Mouse (Mus musculus): ENCODE measurements at regions not wholly inside any gene's neighbourhood (a gene's known extent, or its start where the extent isn't known, plus 50 kb on each side); places are given as distances from the start of the nearest gene placed in this dataset.

DNA sequence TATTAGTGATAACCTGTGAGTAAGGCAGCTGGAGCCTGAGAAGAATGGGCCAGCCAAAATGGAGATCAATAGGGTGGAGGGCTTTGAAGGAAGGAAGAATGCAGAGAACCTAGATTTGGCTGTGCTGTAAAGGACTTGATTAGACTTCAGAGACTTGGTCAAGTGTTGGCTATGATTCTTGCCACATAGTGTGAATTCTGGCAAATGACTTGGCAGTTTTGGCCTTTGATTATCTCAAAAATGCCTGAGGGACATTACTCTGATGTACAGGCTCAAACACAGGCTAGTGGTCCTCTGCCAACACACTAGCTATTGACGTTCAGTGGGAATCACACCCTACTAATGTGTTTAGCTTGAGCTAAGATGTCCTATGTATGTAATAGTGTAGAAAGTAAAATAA, 237.5 kb downstream of the Osr1 start:
- no peaks in the 10 kb centered on the region for H3K27me3 ChIP-seq (replicated peaks; ENCODE audit: control insufficient read depth, insufficient read depth, low read length)
- no peak overlapping the region for H3K9ac ChIP-seq (ENCODE audit: low read length)
- ATAC-seq (replicated peaks; ENCODE audit: low FRiP score, low TSS enrichment, low read depth) (no peak), DNase-seq (ENCODE audit: low spot score) (no peak)
- H3K27ac ChIP-seq (ENCODE audit: low read depth), result no peak overlapping the region
- H3K9me3 ChIP-seq (ENCODE audit: control insufficient read depth, low read length), result no peaks in the 10 kb centered on the region
- 77% methylated on average over 1 of the region's 1 CpGs for WGBS
- no peaks in the 10 kb centered on the region for H3K4me1 ChIP-seq (replicated peaks; ENCODE audit: control insufficient read depth, insufficient read depth, low read length)
- H3K4me3 ChIP-seq (ENCODE audit: low read depth, low read length), result no peak overlapping the region
- no peaks in the 10 kb centered on the region for H3K36me3 ChIP-seq (ENCODE audit: control insufficient read depth, insufficient read depth, low read length)
- H3K4me2 ChIP-seq (ENCODE audit: low read length), result no peak overlapping the region

- Histone ChIP-seq H3K4me1 (replicated peaks; ENCODE audit: control insufficient read depth, insufficient read depth, low read length) (no peaks in the 10 kb centered on the region), H3K27ac (ENCODE audit: low read depth) (no peak overlapping the region), H3K27me3 (replicated peaks; ENCODE audit: control insufficient read depth, insufficient read depth, low read length) (no peaks in the 10 kb centered on the region), H3K9ac (ENCODE audit: low read length) (no peak overlapping the region), H3K36me3 (ENCODE audit: control insufficient read depth, insufficient read depth, low read length) (no peaks in the 10 kb centered on the region), H3K4me2 (ENCODE audit: low read length) (no peak overlapping the region), H3K9me3 (ENCODE audit: control insufficient read depth, low read length) (no peaks in the 10 kb centered on the region), H3K4me3 (ENCODE audit: low read depth, low read length) (no peak overlapping the region)
- ATAC-seq (replicated peaks; ENCODE audit: low FRiP score, low TSS enrichment, low read depth), result no peak
- WGBS, result 59% methylated on average over 3 of the region's 3 CpGs
- no peak for DNase-seq (ENCODE audit: low spot score)
Observed at GRCm38 (mm10) chr12:9833273-9833672, 263.4 kb downstream of the Osr1 start.

DNA sequence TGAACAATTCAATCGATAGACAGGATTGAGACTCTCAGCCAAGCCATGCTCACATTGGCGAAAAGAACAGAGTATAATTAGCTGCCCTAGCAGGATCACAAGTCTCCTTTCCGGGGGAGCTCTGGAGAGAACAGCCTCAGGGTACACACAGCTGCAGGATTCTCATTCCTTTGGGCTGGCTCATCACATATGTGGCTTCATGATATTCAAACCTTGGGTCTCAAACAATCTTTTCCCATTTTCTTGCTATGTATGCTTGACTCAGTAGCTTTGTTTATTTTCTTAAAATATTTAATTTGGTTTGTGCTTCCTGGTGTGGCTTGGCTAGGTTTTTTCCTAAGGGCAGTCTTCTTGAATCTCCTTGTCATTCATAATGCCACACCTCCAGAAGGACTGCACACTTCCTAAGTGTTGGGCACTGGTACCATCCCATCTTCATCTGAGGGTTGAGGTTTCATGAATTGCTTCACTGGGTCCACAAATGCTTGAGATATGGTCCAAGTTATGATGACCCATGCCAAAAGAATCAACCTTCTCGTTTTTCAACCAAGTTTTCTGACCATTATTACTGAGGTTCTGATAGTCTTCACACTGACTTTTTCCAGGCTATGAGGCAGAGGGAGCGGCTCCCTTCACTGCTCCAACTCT, 269.4 kb downstream of the Osr1 start:
- 70% methylated on average over 5 of the region's 5 CpGs for WGBS
- no peak for DNase-seq (ENCODE audit: low spot score)
- no peaks in the 10 kb centered on the region for H3K27me3 ChIP-seq (replicated peaks; ENCODE audit: control insufficient read depth, insufficient read depth, low read length)
- no peak overlapping the region for H3K27ac ChIP-seq (ENCODE audit: low read depth)
- H3K4me3 ChIP-seq (ENCODE audit: low read depth, low read length), result no peak overlapping the region
- H3K4me1 ChIP-seq (replicated peaks; ENCODE audit: control insufficient read depth, insufficient read depth, low read length), result no peaks in the 10 kb centered on the region
- no peak overlapping the region for H3K9ac ChIP-seq (ENCODE audit: low read length)
- H3K36me3 ChIP-seq (ENCODE audit: control insufficient read depth, insufficient read depth, low read length), result no peaks in the 10 kb centered on the region
- no peak for ATAC-seq (replicated peaks; ENCODE audit: low FRiP score, low TSS enrichment, low read depth)
- no peaks in the 10 kb centered on the region for H3K9me3 ChIP-seq (ENCODE audit: control insufficient read depth, low read length)
- H3K4me2 ChIP-seq (ENCODE audit: low read length), result no peak overlapping the region

DNA sequence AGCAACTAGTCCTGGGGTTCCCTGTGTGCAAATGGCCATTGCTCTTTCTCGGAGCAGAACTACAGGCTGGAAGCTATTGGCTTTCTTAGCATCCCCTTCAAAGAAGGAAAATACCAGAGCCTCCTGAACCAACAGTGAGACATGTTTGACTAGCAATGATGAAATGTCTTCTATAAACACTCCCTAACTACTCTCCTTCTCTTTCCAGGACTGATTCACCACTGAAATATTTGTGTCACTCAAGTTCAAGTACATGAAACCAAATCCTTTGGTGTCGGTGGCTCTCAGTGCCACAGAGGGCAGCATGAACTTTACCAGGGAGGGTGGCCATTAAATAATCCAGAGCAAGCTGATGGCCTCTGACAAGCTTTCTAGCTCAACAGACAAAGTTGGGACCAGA, 270.0 kb downstream of the Osr1 start:
- no peaks in the 10 kb centered on the region for H3K27me3 ChIP-seq (replicated peaks; ENCODE audit: control insufficient read depth, insufficient read depth, low read length)
- 63% methylated on average over 2 of the region's 2 CpGs for WGBS
- no peak overlapping the region for H3K4me2 ChIP-seq (ENCODE audit: low read length)
- no peaks in the 10 kb centered on the region for H3K36me3 ChIP-seq (ENCODE audit: control insufficient read depth, insufficient read depth, low read length)
- DNase-seq (ENCODE audit: low spot score), result no peak
- H3K9me3 ChIP-seq (ENCODE audit: control insufficient read depth, low read length), result no peaks in the 10 kb centered on the region
- ATAC-seq (replicated peaks; ENCODE audit: low FRiP score, low TSS enrichment, low read depth), result no peak
- H3K27ac ChIP-seq (ENCODE audit: low read depth), result no peak overlapping the region
- no peaks in the 10 kb centered on the region for H3K4me1 ChIP-seq (replicated peaks; ENCODE audit: control insufficient read depth, insufficient read depth, low read length)
- H3K9ac ChIP-seq (ENCODE audit: low read length), result no peak overlapping the region
- no peak overlapping the region for H3K4me3 ChIP-seq (ENCODE audit: low read depth, low read length)

- no peaks in the 10 kb centered on the region for H3K9me3 ChIP-seq (ENCODE audit: control insufficient read depth, low read length)
- WGBS, result 67% methylated on average over 2 of the region's 2 CpGs
- H3K4me2 ChIP-seq (ENCODE audit: low read length), result no peak overlapping the region
- no peaks in the 10 kb centered on the region for H3K4me1 ChIP-seq (replicated peaks; ENCODE audit: control insufficient read depth, insufficient read depth, low read length)
- no peaks in the 10 kb centered on the region for H3K27me3 ChIP-seq (replicated peaks; ENCODE audit: control insufficient read depth, insufficient read depth, low read length)
- no peak overlapping the region for H3K27ac ChIP-seq (ENCODE audit: low read depth)
- H3K9ac ChIP-seq (ENCODE audit: low read length), result no peak overlapping the region
- no peaks in the 10 kb centered on the region for H3K36me3 ChIP-seq (ENCODE audit: control insufficient read depth, insufficient read depth, low read length)
- no peak overlapping the region for H3K4me3 ChIP-seq (ENCODE audit: low read depth, low read length)
- ATAC-seq (replicated peaks; ENCODE audit: low FRiP score, low TSS enrichment, low read depth) (no peak), DNase-seq (ENCODE audit: low spot score) (no peak)
Observed at GRCm38 (mm10) chr12:9847034-9847433, 277.1 kb downstream of the Osr1 start.

DNA sequence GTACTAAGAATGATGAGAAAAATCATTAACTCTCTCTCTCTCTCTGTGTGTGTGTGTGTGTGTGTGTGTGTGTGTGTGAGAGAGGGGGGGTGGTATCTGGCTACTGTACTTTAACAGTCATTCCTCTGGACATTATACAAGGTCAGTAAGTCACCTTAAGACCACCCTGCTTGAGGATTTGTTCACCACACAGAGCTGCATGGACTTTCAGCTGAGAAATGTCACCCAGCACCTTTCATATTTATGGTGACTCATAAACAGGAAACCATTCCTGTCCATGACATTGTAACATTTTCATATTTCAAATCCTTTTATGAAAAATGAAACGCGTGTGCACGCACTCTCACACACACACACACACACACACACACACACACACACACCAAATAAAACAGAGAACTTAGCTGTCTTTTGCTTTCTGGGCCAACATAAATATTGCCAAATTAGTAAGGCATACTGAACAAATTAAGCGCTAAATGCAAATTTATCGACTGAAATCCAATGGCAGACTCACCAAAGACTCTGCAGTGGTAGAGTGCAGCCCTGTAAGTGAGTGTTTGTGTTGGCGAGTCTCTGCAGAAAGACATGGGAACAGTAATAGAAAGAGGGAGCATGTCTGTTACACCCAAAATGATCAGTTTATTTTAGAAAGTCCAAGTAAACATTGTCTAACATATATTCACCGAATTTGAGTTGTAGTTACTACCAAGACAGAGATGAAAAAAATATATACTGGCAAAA, 277.7 kb downstream of the Osr1 start:
- Histone ChIP-seq H3K9me3 (ENCODE audit: control insufficient read depth, low read length) (no peaks in the 10 kb centered on the region), H3K4me2 (ENCODE audit: low read length) (no peak overlapping the region), H3K27me3 (replicated peaks; ENCODE audit: control insufficient read depth, insufficient read depth, low read length) (no peaks in the 10 kb centered on the region), H3K36me3 (ENCODE audit: control insufficient read depth, insufficient read depth, low read length) (no peaks in the 10 kb centered on the region), H3K9ac (ENCODE audit: low read length) (no peak overlapping the region), H3K27ac (ENCODE audit: low read depth) (no peak overlapping the region), H3K4me3 (ENCODE audit: low read depth, low read length) (no peak overlapping the region), H3K4me1 (replicated peaks; ENCODE audit: control insufficient read depth, insufficient read depth, low read length) (no peaks in the 10 kb centered on the region)
- DNase-seq (ENCODE audit: low spot score) (no peak), ATAC-seq (replicated peaks; ENCODE audit: low FRiP score, low TSS enrichment, low read depth) (no peak)
- WGBS, result 72% methylated on average over 7 of the region's 7 CpGs

DNA sequence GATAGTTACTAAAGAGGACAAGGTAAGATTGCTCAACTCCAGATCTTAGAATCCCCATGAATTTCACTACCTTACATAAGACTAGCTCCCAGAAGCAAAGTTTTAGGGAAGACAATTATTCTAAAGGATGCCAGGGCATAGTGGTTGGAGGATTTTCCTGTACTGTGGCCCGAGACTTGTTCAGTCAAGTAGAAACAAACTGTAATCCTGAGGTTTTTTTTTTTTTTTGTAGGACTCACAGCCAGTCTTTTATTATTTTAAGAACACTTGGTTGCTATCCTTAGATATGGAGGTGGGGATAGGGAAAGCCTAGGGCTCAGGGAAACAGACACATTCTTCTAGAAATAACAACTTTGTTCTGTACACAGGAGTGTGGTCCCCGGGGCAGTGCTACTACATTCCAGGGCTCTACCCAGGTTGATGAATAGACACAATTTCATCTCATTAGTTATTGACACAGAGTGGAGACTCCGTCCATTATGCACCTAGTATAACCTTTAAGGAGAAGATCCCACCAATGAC, 285.6 kb downstream of the Osr1 start:
- DNase-seq (ENCODE audit: low spot score) (no peak), ATAC-seq (replicated peaks; ENCODE audit: low FRiP score, low TSS enrichment, low read depth) (no peak)
- WGBS, result 82% methylated on average over 3 of the region's 3 CpGs

DNA sequence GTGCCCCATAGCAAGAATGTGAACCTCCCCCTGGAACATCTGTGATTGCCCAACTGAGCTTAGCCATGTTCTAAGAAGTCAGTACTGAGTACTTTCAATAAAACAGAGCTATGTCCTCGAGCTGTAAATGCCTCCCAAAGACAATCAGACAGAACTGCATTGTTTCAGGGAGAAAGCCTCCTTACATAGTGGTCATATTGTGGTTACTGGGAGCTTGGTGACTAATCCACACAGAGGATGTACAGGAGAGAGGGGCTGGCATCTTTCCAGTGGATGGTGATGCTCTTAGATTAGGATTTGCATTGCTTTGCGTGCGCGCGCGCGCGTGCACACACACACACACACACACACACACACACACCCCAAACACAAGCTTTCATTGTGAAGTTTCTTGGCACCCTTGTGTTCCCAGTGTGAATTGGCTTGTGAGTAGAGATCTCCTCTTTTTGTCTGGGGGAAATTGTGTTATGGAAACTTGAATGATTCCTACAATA, 286.3 kb downstream of the Osr1 start:
- Histone ChIP-seq H3K27me3 (replicated peaks; ENCODE audit: control insufficient read depth, insufficient read depth, low read length) (no peaks in the 10 kb centered on the region), H3K4me2 (ENCODE audit: low read length) (no peak overlapping the region), H3K36me3 (ENCODE audit: control insufficient read depth, insufficient read depth, low read length) (no peaks in the 10 kb centered on the region), H3K9me3 (ENCODE audit: control insufficient read depth, low read length) (no peaks in the 10 kb centered on the region), H3K9ac (ENCODE audit: low read length) (no peak overlapping the region), H3K4me1 (replicated peaks; ENCODE audit: control insufficient read depth, insufficient read depth, low read length) (no peaks in the 10 kb centered on the region), H3K27ac (ENCODE audit: low read depth) (no peak overlapping the region), H3K4me3 (ENCODE audit: low read depth, low read length) (no peak overlapping the region)
- DNase-seq (ENCODE audit: low spot score) (no peak), ATAC-seq (replicated peaks; ENCODE audit: low FRiP score, low TSS enrichment, low read depth) (no peak)
- WGBS, result 92% methylated on average over 8 of the region's 8 CpGs

More for the DNA sequence above, 285.6 kb downstream of the Osr1 start:
- H3K9ac ChIP-seq (ENCODE audit: low read length), result no peak overlapping the region
- H3K27me3 ChIP-seq (replicated peaks; ENCODE audit: control insufficient read depth, insufficient read depth, low read length), result no peaks in the 10 kb centered on the region
- no peaks in the 10 kb centered on the region for H3K36me3 ChIP-seq (ENCODE audit: control insufficient read depth, insufficient read depth, low read length)
- H3K27ac ChIP-seq (ENCODE audit: low read depth), result no peak overlapping the region
- no peak overlapping the region for H3K4me3 ChIP-seq (ENCODE audit: low read depth, low read length)
- H3K4me1 ChIP-seq (replicated peaks; ENCODE audit: control insufficient read depth, insufficient read depth, low read length), result no peaks in the 10 kb centered on the region
- H3K4me2 ChIP-seq (ENCODE audit: low read length), result no peak overlapping the region
- H3K9me3 ChIP-seq (ENCODE audit: control insufficient read depth, low read length), result no peaks in the 10 kb centered on the region

Data from intestine, embryonic 14.5 days (tissue).